Mouse (Mus musculus): ENCODE measurements around the gene Plce1. TPM values are rescaled to one million over a fixed set of nuclear protein-coding genes. Genes with fewer than 3 reads are reported as not detected.
"Not testable (repeated sequence)": the region's sequence is repeated elsewhere in the genome, so short reads cannot be mapped to it uniquely, and the experiment has no call there.

Plce1 gene
- total RNA-seq, 2 experiments from 2014 or later: not detected

DNA sequence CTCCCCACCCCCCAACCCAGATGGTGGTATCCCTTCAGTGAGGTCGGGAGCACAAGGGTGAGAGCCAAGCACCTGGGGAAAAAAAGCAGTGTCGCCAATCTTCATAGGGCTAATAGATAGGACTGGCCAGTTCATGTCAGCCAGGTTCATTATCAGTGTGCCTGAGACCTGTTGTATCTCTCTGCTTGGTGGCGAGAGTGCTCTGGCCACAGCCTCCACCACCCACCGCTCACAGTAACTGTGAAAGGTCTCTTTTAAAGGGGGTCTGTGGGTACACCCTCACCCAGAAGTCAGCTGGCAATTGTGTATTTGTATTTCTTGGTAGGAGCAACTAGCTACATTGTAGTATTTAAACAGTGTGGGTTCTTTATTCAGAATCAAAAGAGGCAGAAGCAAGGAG is 6.6 kb downstream of the Plce1 start:
- ATAC-seq (replicated peaks; ENCODE audit: low FRiP score, low TSS enrichment, poor library complexity, severe bottlenecking): no peak

DNA sequence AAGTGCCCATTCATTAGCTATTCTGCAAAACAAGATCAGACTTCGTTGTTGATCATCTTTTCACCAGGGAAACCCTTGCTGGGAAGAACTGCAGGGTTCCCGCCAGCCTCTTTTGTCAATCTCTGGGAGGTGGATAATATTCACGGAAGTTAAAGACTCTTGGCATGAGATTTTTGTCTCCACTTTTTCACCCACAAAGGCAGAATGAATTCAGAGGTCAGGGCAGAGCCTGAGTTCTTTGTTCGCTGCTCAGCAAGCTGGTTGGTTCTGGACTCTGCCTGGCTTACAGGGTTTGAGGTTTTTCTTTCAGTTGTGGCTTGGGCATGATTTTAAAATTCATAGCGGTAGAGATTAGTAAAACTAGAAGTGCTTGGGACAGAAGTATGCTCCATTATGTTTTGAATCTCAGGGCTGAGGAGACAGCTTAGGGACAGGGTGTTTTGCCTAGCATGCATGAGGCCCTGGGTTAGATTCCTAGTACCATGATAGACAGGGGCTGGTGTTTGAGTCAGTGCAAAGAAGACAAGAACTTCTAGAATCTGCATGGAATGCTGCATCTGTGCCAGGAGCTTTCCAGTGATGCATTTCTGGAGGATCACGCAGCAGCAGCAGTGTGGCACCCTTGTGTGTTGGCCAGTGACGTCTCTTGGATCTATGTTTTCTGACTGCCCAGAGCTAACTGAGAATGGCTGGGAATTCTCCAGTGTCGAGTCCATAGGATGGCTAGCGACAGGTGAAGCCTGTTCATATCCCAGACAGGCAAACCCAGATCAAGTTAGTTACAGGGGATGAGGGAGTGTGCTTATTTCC is 7.4 kb downstream of the Plce1 start:
- ATAC-seq (replicated peaks; ENCODE audit: low FRiP score, low TSS enrichment, poor library complexity, severe bottlenecking): no peak

- no peak for ATAC-seq (replicated peaks; ENCODE audit: low FRiP score, low TSS enrichment, poor library complexity, severe bottlenecking)
Observed at GRCm38 (mm10) chr19:38498233-38498632, 17.3 kb downstream of the Plce1 start.

GRCm38 (mm10) chr19:38504597-38504996 is 23.7 kb downstream of the Plce1 start:
- ATAC-seq (replicated peaks; ENCODE audit: low FRiP score, low TSS enrichment, poor library complexity, severe bottlenecking): no peak

DNA sequence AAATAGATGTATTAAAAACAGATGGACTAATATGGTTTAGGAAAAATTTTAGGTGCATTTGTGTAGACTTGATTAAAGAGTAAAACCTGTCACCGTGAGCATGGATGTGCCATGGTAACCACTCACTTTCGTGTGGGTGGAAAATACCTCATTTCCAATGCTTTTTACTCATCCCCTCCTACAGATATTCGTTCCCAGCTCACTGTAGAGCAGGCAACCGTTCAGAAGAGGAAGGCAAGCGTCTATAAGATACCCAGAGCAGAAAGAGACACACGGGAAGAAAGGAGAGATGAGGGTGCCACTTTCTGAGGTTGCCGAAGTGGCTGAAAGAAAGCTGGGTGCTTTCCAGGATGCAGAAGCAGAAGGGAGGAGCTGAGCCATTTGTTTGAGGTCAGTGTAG is 25.2 kb downstream of the Plce1 start:
- no peak for ATAC-seq (replicated peaks; ENCODE audit: low FRiP score, low TSS enrichment, poor library complexity, severe bottlenecking)

- no peak for ATAC-seq (replicated peaks; ENCODE audit: low FRiP score, low TSS enrichment, poor library complexity, severe bottlenecking)
Observed at GRCm38 (mm10) chr19:38507251-38507965, 26.5 kb downstream of the Plce1 start.

DNA sequence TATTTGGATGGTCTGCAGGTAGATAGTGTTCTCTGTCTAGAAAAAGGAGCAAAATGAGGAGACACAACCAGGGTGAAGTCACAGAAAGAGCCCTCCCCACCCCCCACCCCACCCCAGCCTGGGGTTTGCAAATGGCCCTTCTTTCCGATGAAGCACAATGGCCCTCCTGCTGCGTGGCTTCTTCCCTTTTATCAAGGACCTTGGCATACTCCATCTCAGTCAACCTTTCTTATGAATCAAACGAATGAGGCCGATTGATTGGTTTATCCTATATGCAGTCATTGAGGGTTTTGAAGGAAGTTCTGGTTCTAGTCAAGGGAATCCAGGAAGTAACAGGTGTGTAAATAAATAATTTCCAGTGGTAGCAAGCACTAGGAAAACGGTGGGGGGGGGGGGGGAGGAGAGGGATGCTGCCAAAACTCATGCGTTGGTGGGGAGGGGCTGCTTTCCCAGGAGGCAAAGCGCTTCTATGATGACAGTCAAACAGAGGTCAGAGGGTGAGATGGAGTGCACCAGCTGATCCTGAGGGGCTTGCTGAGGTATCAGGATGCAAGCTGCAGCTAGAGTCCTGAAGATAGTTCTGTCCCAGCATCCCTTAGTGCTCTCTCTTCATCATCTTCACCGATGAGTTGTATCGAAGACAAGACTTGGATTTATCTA is 27.2 kb downstream of the Plce1 start:
- no peak for ATAC-seq (replicated peaks; ENCODE audit: low FRiP score, low TSS enrichment, poor library complexity, severe bottlenecking)

- no peak for ATAC-seq (replicated peaks; ENCODE audit: low FRiP score, low TSS enrichment, poor library complexity, severe bottlenecking)
Observed at GRCm38 (mm10) chr19:38514417-38515184, 33.7 kb downstream of the Plce1 start.

DNA sequence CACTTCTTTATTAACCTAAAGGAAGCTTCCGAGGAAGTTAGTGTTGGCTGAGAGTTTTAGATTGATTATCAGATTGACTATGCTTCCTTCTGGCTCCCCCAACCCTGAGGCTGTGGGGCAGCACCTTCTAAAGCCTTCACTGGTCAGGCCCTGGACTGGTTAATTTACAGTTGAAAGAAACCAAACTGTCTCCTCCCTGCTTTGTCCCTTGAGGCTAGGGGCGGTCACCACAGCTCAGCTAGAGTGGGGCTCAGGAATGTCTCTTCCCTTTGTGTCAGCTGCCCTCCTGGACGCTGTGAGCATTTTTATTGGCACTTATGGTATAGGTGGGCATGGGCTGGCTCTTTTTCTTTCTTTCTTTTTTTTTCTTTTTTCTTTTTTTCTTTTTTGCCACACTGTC is 45.9 kb downstream of the Plce1 start:
- no peak for ATAC-seq (replicated peaks; ENCODE audit: low FRiP score, low TSS enrichment, poor library complexity, severe bottlenecking)

DNA sequence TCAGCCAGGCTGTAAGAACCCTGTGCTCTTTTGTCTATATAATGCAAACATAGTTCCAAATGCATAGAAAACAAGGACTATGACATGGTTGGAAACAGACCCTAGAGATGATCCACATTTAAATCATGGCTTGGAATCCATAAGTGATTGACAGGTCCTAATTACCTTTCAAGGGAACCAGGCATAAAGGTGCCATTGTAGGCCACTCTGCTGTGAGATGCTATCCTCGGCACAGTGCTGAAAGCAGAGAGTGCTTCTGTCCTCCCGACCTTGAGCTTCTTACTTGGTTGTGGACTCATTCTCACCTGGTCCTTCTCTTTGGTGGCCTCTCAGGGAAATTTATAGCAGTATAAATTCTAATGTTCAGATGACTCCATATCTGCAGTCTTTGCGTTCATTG is 46.6 kb downstream of the Plce1 start:
- no peak for ATAC-seq (replicated peaks; ENCODE audit: low FRiP score, low TSS enrichment, poor library complexity, severe bottlenecking)

DNA sequence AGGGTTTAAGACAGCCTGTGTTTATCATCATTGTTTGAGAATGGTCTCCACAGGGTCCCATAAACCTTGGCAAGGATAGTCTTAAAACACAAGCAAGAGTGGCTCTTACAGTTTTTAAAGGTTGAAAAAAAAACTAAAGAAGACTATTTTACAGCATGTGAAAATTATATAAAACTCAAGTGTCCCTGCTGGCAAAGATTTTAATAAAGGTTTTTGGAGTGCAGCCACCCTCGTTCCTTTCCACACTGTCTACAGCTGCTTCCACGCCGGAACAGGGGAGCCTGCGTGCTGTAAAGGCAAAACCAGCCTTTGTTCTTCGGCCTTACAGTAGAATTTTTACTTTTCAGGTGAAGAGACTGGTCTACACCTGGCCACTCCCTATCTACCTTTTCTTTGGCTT is 52.3 kb downstream of the Plce1 start:
- no peak for ATAC-seq (replicated peaks; ENCODE audit: low FRiP score, low TSS enrichment, poor library complexity, severe bottlenecking)

GRCm38 (mm10) chr19:38539338-38539737 is 58.4 kb downstream of the Plce1 start:
- ATAC-seq (replicated peaks; ENCODE audit: low FRiP score, low TSS enrichment, poor library complexity, severe bottlenecking): no peak

DNA sequence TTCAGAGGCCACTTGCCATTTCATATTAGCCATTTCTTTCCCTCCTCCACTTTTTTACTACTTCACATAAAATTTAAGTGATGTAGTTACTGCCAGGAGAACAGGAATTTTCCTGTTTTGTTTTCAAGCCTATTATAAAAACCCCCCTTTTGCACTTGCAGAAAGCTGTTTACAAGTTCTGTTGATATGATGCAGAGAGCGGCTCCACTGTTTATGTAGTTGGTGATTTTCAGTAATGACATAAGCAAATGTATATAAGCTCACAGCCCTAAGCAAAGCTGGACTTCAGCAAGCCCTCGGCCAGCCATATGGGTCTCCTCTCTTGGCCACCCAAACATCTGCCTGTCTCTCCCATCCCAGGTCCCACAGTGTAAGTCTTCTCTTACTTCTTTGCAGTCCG is 59.6 kb downstream of the Plce1 start:
- no peak for ATAC-seq (replicated peaks; ENCODE audit: low FRiP score, low TSS enrichment, poor library complexity, severe bottlenecking)

- no peak for ATAC-seq (replicated peaks; ENCODE audit: low FRiP score, low TSS enrichment, poor library complexity, severe bottlenecking)
Observed at GRCm38 (mm10) chr19:38549487-38550058, 68.7 kb downstream of the Plce1 start.

DNA sequence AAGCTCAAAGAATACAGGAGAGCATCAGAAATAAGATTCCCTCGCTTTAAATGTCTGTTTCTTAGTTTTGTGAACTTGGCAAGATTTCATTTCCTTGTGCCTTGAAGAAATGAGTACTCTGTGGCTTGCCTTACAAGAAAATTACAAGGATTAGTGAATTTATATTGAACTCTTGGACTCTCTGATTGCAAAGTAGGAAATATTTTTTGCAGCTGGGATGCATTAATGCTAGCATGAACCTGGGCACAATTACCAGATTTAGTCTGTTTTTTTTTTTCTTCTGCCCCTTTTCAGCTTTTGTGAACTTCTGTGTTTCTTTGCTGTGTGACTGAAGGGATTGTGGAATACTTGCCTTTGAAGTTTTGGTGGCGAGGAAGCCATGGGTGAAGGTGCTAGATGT is 72.6 kb downstream of the Plce1 start:
- ATAC-seq (replicated peaks; ENCODE audit: low FRiP score, low TSS enrichment, poor library complexity, severe bottlenecking): no peak

GRCm38 (mm10) chr19:38555399-38555798 is 74.5 kb downstream of the Plce1 start:
- no peak for ATAC-seq (replicated peaks; ENCODE audit: low FRiP score, low TSS enrichment, poor library complexity, severe bottlenecking)

- no peak for ATAC-seq (replicated peaks; ENCODE audit: low FRiP score, low TSS enrichment, poor library complexity, severe bottlenecking)
Observed at GRCm38 (mm10) chr19:38558816-38559215, 77.9 kb downstream of the Plce1 start.

DNA sequence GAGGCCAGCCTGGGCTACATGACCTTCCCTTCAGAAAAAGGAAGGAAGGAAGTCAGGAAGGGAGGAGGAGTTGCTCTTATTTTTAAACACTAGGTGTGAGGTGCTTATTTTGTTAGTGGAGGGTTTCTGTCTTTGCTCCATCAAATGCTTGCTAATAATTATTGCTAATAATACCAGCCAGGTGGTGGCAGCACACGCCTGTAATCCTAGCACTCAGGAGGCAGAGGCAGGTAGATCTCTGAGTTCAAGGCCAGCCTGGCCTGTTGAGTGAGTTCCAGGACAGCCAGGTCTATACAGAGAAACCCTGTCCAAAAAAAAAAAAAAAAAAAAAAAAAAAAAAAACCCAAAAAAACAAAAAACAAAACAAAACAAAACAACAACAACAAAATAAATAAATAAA is 81.0 kb downstream of the Plce1 start:
- ATAC-seq (replicated peaks; ENCODE audit: low FRiP score, low TSS enrichment, poor library complexity, severe bottlenecking): not testable (repeated sequence)

DNA sequence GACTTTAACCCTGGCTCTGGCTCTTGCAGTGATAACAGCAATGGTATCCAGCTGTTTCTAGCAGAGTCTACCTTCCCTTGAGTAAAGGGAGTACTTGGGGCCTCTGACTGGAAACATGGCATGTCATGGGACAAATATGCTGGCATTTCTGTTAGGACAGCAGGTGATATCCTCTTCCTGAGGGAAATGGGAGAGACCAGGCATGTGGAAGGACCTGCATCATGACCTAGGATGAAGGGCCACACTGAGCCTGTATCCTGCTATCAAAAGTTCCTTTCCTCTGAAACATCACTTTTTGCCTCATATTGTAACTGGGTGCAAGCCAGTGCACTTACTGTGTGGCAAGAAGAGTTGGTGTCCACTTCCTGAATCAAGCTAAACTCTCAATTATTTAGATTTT is 85.2 kb downstream of the Plce1 start:
- no peak for ATAC-seq (replicated peaks; ENCODE audit: low FRiP score, low TSS enrichment, poor library complexity, severe bottlenecking)
